Mouse (Mus musculus) olfactory bulb, adult 2 months (tissue): ENCODE measurements at regions not wholly inside any gene's neighbourhood (a gene's known extent, or its start where the extent isn't known, plus 50 kb on each side); places are given as distances from the start of the nearest gene placed in this dataset.

Experiments
- CTCF ChIP-seq: fragments of 200-500 bp; IDR thresholded peaks from 2 replicates; pipeline ENCODE4 v1.5.1; 2012; ENCODE audit warnings: low read depth, mild to moderate bottlenecking, low read length, moderate library complexity; ENCODE audit not compliant: insufficient read depth
- POLR2A ChIP-seq: fragments of 200-500 bp; IDR thresholded peaks from 2 replicates; pipeline ENCODE4 v1.6.1; 2012; ENCODE audit warnings: mild to moderate bottlenecking, low read depth, low read length, moderate library complexity; ENCODE audit not compliant: insufficient read depth

- TF ChIP-seq POLR2A: no peak
- no peak for TF ChIP-seq CTCF
Observed at GRCm38 (mm10) chr10:37259186-37259585, 120.5 kb upstream of the Marcks start.
